8 mouse cellular contexts compared by ENCODE assay signal in the genomic region with DNA sequence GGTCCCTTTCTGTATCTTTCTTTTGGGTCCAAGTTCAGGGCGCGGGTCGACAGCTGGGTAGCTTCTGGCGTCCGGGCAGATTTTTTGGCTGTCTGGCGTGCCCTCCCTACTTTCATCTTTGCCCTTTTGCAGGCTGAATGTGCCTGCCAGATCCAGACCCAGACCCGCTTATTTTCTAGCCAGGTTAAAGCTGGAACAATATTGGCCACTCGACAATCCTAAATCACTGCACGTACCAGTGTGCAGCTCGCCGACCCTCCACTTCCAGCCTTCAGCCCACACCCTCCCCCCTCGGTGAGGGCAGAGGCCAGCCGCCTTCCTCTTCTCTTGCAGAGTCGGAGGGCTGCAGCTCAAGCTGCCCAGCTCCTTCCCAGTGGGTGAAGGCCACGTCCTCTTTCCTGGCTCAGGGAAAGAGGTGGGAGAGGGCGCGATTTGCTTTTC. TPM values are rescaled to one million over a fixed set of nuclear protein-coding genes. Genes with fewer than 3 reads are reported as not detected.
A peak's percentile ranks its signal among the peaks of the same experiment; 100 is the strongest.
DNase-seq lines count a peak whose midpoint lies in the region; ATAC-seq and TF ChIP-seq lines count a peak whose summit lies in the region.
"Had no signal": no experiment of that assay in that cellular context is flagged by ENCODE, and none has a peak within 500 bp of the region (broad histone marks: within the 10 kb centered on the region; RNA-seq: fewer than 3 reads in every experiment).

No protein-coding gene starts in this region.

- no peak for ATAC-seq in limb, embryonic 15.5 days (ENCODE audit: insufficient number of reproducible peaks, low FRiP score, low TSS enrichment, low read depth)
- ATAC-seq in neural tube, embryonic 11.5 days (ENCODE audit: insufficient read depth, low FRiP score, low TSS enrichment) = peak; percentile 14; the same call in 1 of the 2 replicates
- ATAC-seq in activated CD4-positive, CD25-positive, alpha-beta regulatory T cell, adult 4 months = no peak

- H3K4me1 ChIP-seq in E14TG2a.4 (replicated peaks; ENCODE audit: low read depth, low read length) (peaks cover 58% of the 10 kb centered on the region), ES-E14 (ENCODE audit: control insufficient read depth in 2 of 2, insufficient read depth in 2 of 2, low read length in 2 of 2, poor library complexity in 1 of 2) (peaks cover 2 to 13% of the 10 kb centered on the region in 2 experiments; a peak in 3 of 4 replicates)
- peaks cover 30% of the 10 kb centered on the region for H3K4me1 ChIP-seq in limb, embryonic 15.5 days
- H3K4me1 ChIP-seq in neural tube, embryonic 11.5 days (ENCODE audit: control insufficient read depth, insufficient read depth, low read length) = peaks cover 12% of the 10 kb centered on the region; the same call in 1 of the 2 replicates

- H3K9me3 ChIP-seq in E14TG2a.4 (ENCODE audit: low read length) (no peaks in the 10 kb centered on the region), ES-E14 (ENCODE audit: control insufficient read depth, insufficient read depth, low read depth, low read length) (no peaks in the 10 kb centered on the region)
- H3K9me3 ChIP-seq in limb, embryonic 15.5 days = no peaks in the 10 kb centered on the region
- H3K9me3 ChIP-seq in neural tube, embryonic 11.5 days (ENCODE audit: control insufficient read depth, low read length) = no peaks in the 10 kb centered on the region

- peak overlapping the region; percentile 91 for H3K9ac ChIP-seq in ES-E14 (ENCODE audit: insufficient read depth, low read depth, low read length, poor library complexity, severe bottlenecking)
- peak overlapping the region; percentile 90 for H3K9ac ChIP-seq in limb, embryonic 15.5 days
- H3K9ac ChIP-seq in neural tube, embryonic 11.5 days (ENCODE audit: low read length) = peak overlapping the region; percentile 91

- WGBS in limb, embryonic 15.5 days = 0% methylated on average over 17 of the region's 17 CpGs
- under 1% methylated on average over 17 of the region's 17 CpGs for WGBS in neural tube, embryonic 11.5 days

- H3K27me3 ChIP-seq in E14TG2a.4 (ENCODE audit: insufficient read depth, low read length) = peaks cover 33% of the 10 kb centered on the region
- no peaks in the 10 kb centered on the region for H3K27me3 ChIP-seq in limb, embryonic 15.5 days
- H3K27me3 ChIP-seq in neural tube, embryonic 11.5 days (ENCODE audit: control insufficient read depth, insufficient read depth, low read length) = no peaks in the 10 kb centered on the region

- peak overlapping the region; percentile 91 for H3K4me2 ChIP-seq in limb, embryonic 15.5 days
- peak overlapping the region; percentile 89 for H3K4me2 ChIP-seq in neural tube, embryonic 11.5 days (ENCODE audit: low read depth)

- H3K4me3 ChIP-seq in E14TG2a.4 (replicated peaks; ENCODE audit: low read length) = peak overlapping the region; percentile 94
- H3K4me3 ChIP-seq in ES-E14 (ENCODE audit: insufficient read depth in 1 of 2, low read depth in 1 of 2, low read length in 2 of 2, poor library complexity in 1 of 2, severe bottlenecking in 1 of 2) = peak overlapping the region; percentile 84 to 92
- H3K4me3 ChIP-seq in limb, embryonic 15.5 days = peak overlapping the region; percentile 87
- peak overlapping the region; percentile 67 for H3K4me3 ChIP-seq in neural tube, embryonic 11.5 days (ENCODE audit: low read depth, low read length)

- 0 out of 2 replicates have a peak, but pooled peaks cover 4% of the 10 kb centered on the region for H3K36me3 ChIP-seq in E14TG2a.4 (ENCODE audit: insufficient read depth, low read length)
- H3K36me3 ChIP-seq in ES-E14 (ENCODE audit: control insufficient read depth, insufficient read depth, low read length, poor library complexity, severe bottlenecking) = no peaks in the 10 kb centered on the region
- H3K36me3 ChIP-seq in limb, embryonic 15.5 days = no peaks in the 10 kb centered on the region
- H3K36me3 ChIP-seq in neural tube, embryonic 11.5 days (ENCODE audit: control insufficient read depth, insufficient read depth, low read length) = no peaks in the 10 kb centered on the region

- intact Hi-C loops in heart, postnatal 14 days (cut with DNase I) = loop anchor here (5.0 to 10.0 kb wide), 3 partner anchors 87 to 420 kb away; a partner anchor contains a TSS

- no peak for DNase-seq in ES-E14 (ENCODE audit: low read depth, low spot score)
- peak; percentile 66 for DNase-seq in embryo, embryonic 9.5 days (ENCODE audit: extremely low spot score)
- DNase-seq in heart, postnatal 14 days = peak; percentile 25 to 36
- peak; percentile 68 for DNase-seq in neural tube, embryonic 11.5 days (ENCODE audit: low spot score)

- H3K27ac ChIP-seq in ES-E14 (ENCODE audit: insufficient read depth, low read depth, low read length, poor library complexity, severe bottlenecking) = no peak overlapping the region
- H3K27ac ChIP-seq in limb, embryonic 15.5 days = peak overlapping the region; percentile 99
- H3K27ac ChIP-seq in neural tube, embryonic 11.5 days (ENCODE audit: low read depth, low read length) = peak overlapping the region; percentile 96; the same call in 1 of the 2 replicates

- no peak for TF ChIP-seq CTCF in E14TG2a.4 (conservative IDR thresholded peaks at IDR 0.05; ENCODE audit: low read length)

- in situ Hi-C loops in ES-E14 (cut with MboI; ENCODE audit: low sequenced_read_pairs in 2 of 2, unreplicated experiment in 2 of 2) = loop anchor here (25.0 kb wide), 1 partner anchor 582 kb away; no protein-coding TSS in a partner anchor

TF ChIP-seq in ES-E14, 5 proteins besides CTCF, POLR2A, EP300 and RAD21:
- no peak for TF ChIP-seq CHD2 (IDR thresholded peaks at IDR 0.05; ENCODE audit: low read depth, low read length)
- TF ChIP-seq ZC3H11A (IDR thresholded peaks at IDR 0.05; ENCODE audit: borderline replicate concordance, low read depth, low read length) = no peak
- no peak for TF ChIP-seq MAFK (IDR thresholded peaks at IDR 0.05; ENCODE audit: insufficient read depth, low read depth, low read length)
- TF ChIP-seq ZNF384 (IDR thresholded peaks at IDR 0.05; ENCODE audit: low read depth, low read length) = no peak
- no peak for TF ChIP-seq HCFC1 (IDR thresholded peaks at IDR 0.05; ENCODE audit: borderline replicate concordance, insufficient read depth, low read length)

RNA-seq across cellular contexts. Expression of a gene that starts 1.7 kb away (rescaled TPM):
- 59.8 and 75.6 TPM in 2 replicates for total RNA-seq in ES-E14 (2012; rRNA removed)
- total RNA-seq in heart, postnatal 14 days (2021) = 10 to 100 TPM; 71.4 to 72.3 TPM
- 23.6 and 27.3 TPM in 2 replicates for polyA plus RNA-seq in limb, embryonic 15.5 days (2015; fragmentation: Nextera tagmentation; extraction: Ambion mirVana)
- polyA plus RNA-seq in neural tube, embryonic 11.5 days (2014; fragmentation: Nextera tagmentation; extraction: Ambion mirVana) = 40.5 and 40.8 TPM in 2 replicates
- polyA plus RNA-seq in activated CD4-positive, CD25-positive, alpha-beta regulatory T cell, adult 4 months (2017; shearing (Covaris generic)) = not detected
- total RNA-seq: neutrophil, adult 5-6 weeks had no signal

Comparison
In these comparisons a context has a peak if more than half of its experiments do, and no peak if none do; other contexts are left out.
1. RNA of a gene that starts 1.7 kb away (polyA plus RNA-seq): 40.5 to 40.8 TPM in neural tube, embryonic 11.5 days and 23.6 to 27.3 TPM in limb, embryonic 15.5 days; not detected in activated CD4-positive, CD25-positive, alpha-beta regulatory T cell, adult 4 months; every median in the first group is over 10 times any median in the second.
2. Peak in every context shown above with its lines, with median percentiles within 50 percentile points of each other: H3K4me3 ChIP-seq and H3K9ac ChIP-seq.